Mouse (Mus musculus) liver, embryonic 14.5 days (tissue): ENCODE results near the gene Arl8a. TPM values are rescaled to one million over a fixed set of nuclear protein-coding genes. Genes with fewer than 3 reads are reported as not detected.

Experiments
- ATAC-seq: fragments of 200-750 bp; cut with Nextera tagmentation; 2 replicates; pipeline ENCODE4 v1.8.0; 2017; ENCODE audit warnings: moderate number of reproducible peaks, mild to moderate bottlenecking, moderate library complexity; ENCODE audit not compliant: insufficient read depth
- DNase-seq, 3 experiments: peaks; one replicate each; pipeline ENCODE4 v3.0.0-alpha.2; 2012 to 2013; ENCODE audit warnings: low read depth in 3 of 3, low spot score in 3 of 3
- H3K27ac ChIP-seq: fragments of 300-500 bp; sonication (generic); 2 replicates; pipeline ENCODE4 v1.5.1; 2014; ENCODE audit warnings: moderate library complexity, mild to moderate bottlenecking, control low read depth, inconsistent platforms
- H3K27me3 ChIP-seq: fragments of 300-500 bp; sonication (generic); 2 replicates; pipeline ENCODE4 v1.6.1; 2014; ENCODE audit warnings: mild to moderate bottlenecking, low read length, moderate library complexity; ENCODE audit not compliant: control insufficient read depth, insufficient read depth
- H3K36me3 ChIP-seq: fragments of 300-500 bp; sonication (generic); replicated peaks from 2 replicates; pipeline ENCODE4 v1.6.1; 2014; ENCODE audit warnings: low read depth; ENCODE audit not compliant: control insufficient read depth, insufficient read depth
- H3K4me1 ChIP-seq, 2 experiments: fragments of 200-500 bp in 1 of 2; fragments of 300-500 bp in 1 of 2; sonication (generic) in 1 of 2; replicated peaks; 2 replicates each; pipeline ENCODE4 v1.6.1; 2012 to 2014; ENCODE audit warnings: antibody characterized with exemption in 1 of 2, inconsistent platforms in 1 of 2, low read length in 1 of 2; ENCODE audit not compliant: control insufficient read depth in 2 of 2, insufficient read depth in 2 of 2
- H3K4me2 ChIP-seq: fragments of 300-500 bp; sonication (generic); 2 replicates; pipeline ENCODE4 v1.6.1; 2014; ENCODE audit warnings: low read depth, mild to moderate bottlenecking, control low read depth, moderate library complexity
- H3K4me3 ChIP-seq, 2 experiments: fragments of 200-500 bp in 1 of 2; fragments of 300-500 bp in 1 of 2; sonication (generic) in 1 of 2; 2 replicates each; pipeline ENCODE4 v1.5.1; 2012 to 2014; ENCODE audit warnings: low read depth in 2 of 2, low read length in 2 of 2, mild to moderate bottlenecking in 2 of 2, control low read depth in 1 of 2, inconsistent platforms in 1 of 2, moderate library complexity in 1 of 2; ENCODE audit not compliant: insufficient read depth in 1 of 2
- H3K9ac ChIP-seq: fragments of 300-500 bp; sonication (generic); replicated peaks from 2 replicates; pipeline ENCODE4 v1.6.1; 2014; ENCODE audit warnings: mild to moderate bottlenecking, control low read depth, moderate library complexity
- H3K9me3 ChIP-seq: fragments of 300-500 bp; sonication (generic); 2 replicates; pipeline ENCODE4 v1.6.1; 2016; ENCODE audit warnings: low read length, mixed read lengths; ENCODE audit not compliant: control insufficient read depth
- CTCF ChIP-seq: IDR thresholded peaks from 2 replicates; pipeline ENCODE4 v1.5.1; 2016; ENCODE audit warnings: antibody characterized with exemption, low read depth, control low read depth
- EP300 ChIP-seq: IDR thresholded peaks from 2 replicates; pipeline ENCODE4 v1.6.1; 2016; ENCODE audit warnings: antibody characterized with exemption, low read depth
- WGBS: fragments of 180-500 bp; shearing (Covaris S2); extraction: QIAGEN DNeasy Blood & Tissue Kit; methylation state at CpG from one replicate; pipeline ENCODE4 v1.1.7; 2014; ENCODE audit not compliant: insufficient replicate concordance; 5-methylcytosine and 5-hydroxymethylcytosine counted together
- polyA plus RNA-seq, 2 experiments: library from polyadenylated mRNA; depleted of rRNA in 1 of 2; stranded (reverse) in 1 of 2; unstranded in 1 of 2; fragments of >200 nt; fragmentation: Nextera tagmentation in 1 of 2; extraction: Ambion mirVana in 1 of 2; gene quantifications; 2 replicates each; pipeline versions ENCODE4 v1.2.1 to v1.2.3; 2012 to 2014

Arl8a gene
- polyA plus RNA-seq, 2 experiments: 7.2 to 9.2 TPM

GRCm38 (mm10) chr1:135142452-135142851, 4.2 kb upstream of the Arl8a start:
- ATAC-seq (no peak), DNase-seq (no peak)
- H3K4me3 ChIP-seq: no peak overlapping the region
- TF ChIP-seq CTCF (no peak), EP300 (no peak)
- no peaks in the 10 kb centered on the region for H3K27me3 ChIP-seq
- WGBS: 60% methylated on average over 2 of the region's 2 CpGs
- no peaks in the 10 kb centered on the region; the same call in 1 of the 2 replicates for H3K36me3 ChIP-seq
- H3K4me2 ChIP-seq: no peak overlapping the region
- no peak overlapping the region for H3K27ac ChIP-seq
- H3K9me3 ChIP-seq: no peaks in the 10 kb centered on the region
- H3K9ac ChIP-seq: no peak overlapping the region
- peaks cover 3 to 5% of the 10 kb centered on the region in 2 experiments; a peak in 3 of 4 replicates for H3K4me1 ChIP-seq

DNA sequence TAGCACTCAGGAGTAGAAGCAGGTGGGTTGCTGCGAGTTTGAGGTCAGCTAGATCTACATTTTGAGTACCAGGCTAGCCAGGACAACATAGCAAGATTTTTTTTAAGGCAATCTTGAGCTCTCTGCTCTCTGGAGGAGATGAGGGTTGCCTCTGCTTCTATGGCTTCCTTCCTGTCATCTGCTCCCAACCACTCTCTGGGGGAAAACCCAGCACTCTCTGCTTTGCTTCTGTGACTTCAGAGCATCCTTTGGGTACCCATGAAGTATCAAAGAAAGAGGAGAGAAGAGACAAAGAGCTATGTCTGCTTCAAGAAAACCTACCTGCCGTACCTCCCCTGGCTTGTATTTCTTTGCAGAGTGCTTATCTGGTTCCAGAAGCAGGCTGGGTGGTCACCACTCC, 2.7 kb upstream of the Arl8a start:
- TF ChIP-seq CTCF (no peak), EP300 (no peak)
- Histone ChIP-seq H3K36me3 (no peaks in the 10 kb centered on the region; the same call in 1 of the 2 replicates), H3K27ac (no peak overlapping the region), H3K9me3 (no peaks in the 10 kb centered on the region), H3K27me3 (no peaks in the 10 kb centered on the region), H3K4me1 (peaks cover 3 to 7% of the 10 kb centered on the region in 2 experiments; a peak in 3 of 4 replicates), H3K9ac (no peak overlapping the region), H3K4me2 (no peak overlapping the region), H3K4me3 (no peak overlapping the region)
- 72% methylated on average over 2 of the region's 2 CpGs for WGBS
- no peak for ATAC-seq
- no peak for DNase-seq

- under 1% methylated on average over 69 of the region's 69 CpGs for WGBS
- Histone ChIP-seq H3K27me3 (no peaks in the 10 kb centered on the region), H3K4me1 (peaks cover 3 to 7% of the 10 kb centered on the region in 2 experiments; a peak in 3 of 4 replicates), H3K36me3 (no peaks in the 10 kb centered on the region; the same call in 1 of the 2 replicates), H3K9ac (peak overlapping the region; percentile 80), H3K4me3 (peak overlapping the region; percentile 66 to 75), H3K4me2 (peak overlapping the region; percentile 90), H3K9me3 (no peaks in the 10 kb centered on the region), H3K27ac (no peak overlapping the region)
- no peak for DNase-seq
- peak; percentile 74 for ATAC-seq
- no peak for TF ChIP-seq EP300
- no peak for TF ChIP-seq CTCF
Observed at GRCm38 (mm10) chr1:135146946-135147701, 500 bp downstream of the Arl8a start.

DNA sequence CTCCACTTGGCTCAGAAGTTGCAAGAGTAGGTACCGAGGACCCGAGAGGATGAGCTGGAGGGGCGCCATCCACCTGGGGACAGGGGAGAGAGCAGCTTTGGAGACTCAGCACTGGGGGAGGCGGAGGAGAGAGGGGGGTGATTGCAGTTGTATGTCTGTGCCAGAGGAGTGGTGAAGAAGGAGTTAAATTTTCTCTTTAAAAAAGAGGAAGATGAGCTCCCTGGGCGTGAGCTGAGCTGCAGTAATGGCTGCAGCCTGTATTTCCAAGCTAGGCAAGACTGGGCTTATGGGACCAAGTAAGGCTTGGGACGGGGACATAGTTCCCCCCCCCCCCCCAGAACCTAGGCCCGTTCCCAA, 1.1 kb downstream of the Arl8a start:
- H3K4me2 ChIP-seq: peak overlapping the region; percentile 90
- peak overlapping the region; percentile 80 for H3K9ac ChIP-seq
- H3K4me1 ChIP-seq: peaks cover 3 to 7% of the 10 kb centered on the region in 2 experiments; a peak in 3 of 4 replicates
- no peak overlapping the region for H3K27ac ChIP-seq
- 2% methylated on average over 7 of the region's 7 CpGs for WGBS
- H3K4me3 ChIP-seq: peak overlapping the region; percentile 66 to 75
- no peaks in the 10 kb centered on the region for H3K9me3 ChIP-seq
- no peaks in the 10 kb centered on the region for H3K27me3 ChIP-seq
- DNase-seq (no peak), ATAC-seq (no peak)
- TF ChIP-seq CTCF (no peak), EP300 (no peak)
- H3K36me3 ChIP-seq: no peaks in the 10 kb centered on the region; the same call in 1 of the 2 replicates

DNA sequence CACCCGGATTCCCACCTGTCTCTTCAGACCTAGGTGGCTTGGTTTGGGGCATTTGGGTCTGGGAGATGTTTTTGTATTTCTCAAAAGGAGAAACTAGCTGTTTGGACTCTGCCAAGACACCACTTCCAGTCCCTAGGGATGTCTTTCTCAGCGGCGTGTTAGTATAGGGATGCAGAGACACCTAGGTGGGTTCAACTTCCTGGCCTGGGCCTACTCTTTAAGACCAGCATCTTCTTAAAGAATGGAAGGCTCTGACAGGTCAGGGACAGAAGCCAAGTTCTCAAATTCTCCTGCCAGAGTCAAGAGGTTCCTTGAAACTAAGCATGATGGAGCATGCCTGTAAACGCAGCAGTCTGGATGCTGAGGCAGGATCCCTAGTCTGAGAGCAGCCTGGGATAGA, 1.9 kb downstream of the Arl8a start:
- Histone ChIP-seq H3K4me2 (peak overlapping the region; percentile 90), H3K9me3 (no peaks in the 10 kb centered on the region), H3K27me3 (no peaks in the 10 kb centered on the region), H3K9ac (no peak overlapping the region), H3K27ac (no peak overlapping the region), H3K4me3 (peak overlapping the region; percentile 66 to 75; a peak in 3 of 4 replicates), H3K36me3 (no peaks in the 10 kb centered on the region; the same call in 1 of the 2 replicates), H3K4me1 (peaks cover 3 to 7% of the 10 kb centered on the region in 2 experiments; a peak in 3 of 4 replicates)
- ATAC-seq: no peak
- TF ChIP-seq CTCF (no peak), EP300 (no peak)
- no peak for DNase-seq
- WGBS: 80% methylated on average over 4 of the region's 4 CpGs
